Mouse (Mus musculus) erythroblast, embryonic 14.5 days (primary cell): ENCODE data around the gene Sdc1.

Source experiments
- GATA1 ChIP-seq: IDR thresholded peaks from 2 replicates; pipeline ENCODE4 v1.6.1; 2012; ENCODE audit warnings: low read length, inconsistent platforms, mixed read lengths
- TAL1 ChIP-seq: IDR thresholded peaks from 3 replicates; pipeline ENCODE4 v1.6.1; 2012; ENCODE audit warnings: low read length, inconsistent platforms, mixed read lengths

- TF ChIP-seq GATA1 (no peak), TAL1 (no peak)
Measured at GRCm38 (mm10) chr12:8759779-8760178, 11.3 kb upstream of the Sdc1 start.
